Comparison of ENCODE assay signal across 11 mouse cellular contexts in the genomic region with DNA sequence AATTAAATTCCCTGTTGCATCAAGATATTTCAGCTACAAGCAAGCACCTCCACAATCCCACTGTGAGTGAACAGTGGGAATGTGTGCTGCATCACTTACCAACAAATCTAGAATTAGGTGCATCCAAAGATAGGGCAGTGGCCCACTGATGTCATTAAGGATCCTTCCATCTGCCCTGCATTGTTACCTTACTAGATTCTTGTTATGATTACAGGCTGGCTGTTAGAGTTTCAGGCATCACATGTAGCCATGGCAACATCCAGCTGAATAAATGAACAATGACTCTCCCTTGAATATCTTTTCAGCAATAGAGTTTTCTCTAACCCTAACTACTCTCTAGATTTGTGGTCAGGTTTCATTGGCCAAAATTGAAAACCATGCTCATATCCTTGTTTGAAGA.
DNase-seq lines count a peak whose midpoint lies in the region; ATAC-seq and TF ChIP-seq lines count a peak whose summit lies in the region.
"Had no signal": no experiment of that assay in that cellular context is flagged by ENCODE, and none has a peak within 500 bp of the region (broad histone marks: within the 10 kb centered on the region; RNA-seq: fewer than 3 reads in every experiment).

No protein-coding gene starts in this region.

- no peaks in the 10 kb centered on the region for H3K27me3 ChIP-seq in hindbrain, embryonic 12.5 days
- no peaks in the 10 kb centered on the region for H3K27me3 ChIP-seq in midbrain, embryonic 16.5 days (ENCODE audit: control insufficient read depth, insufficient read depth, low read depth, low read length)
- H3K27me3 ChIP-seq in cerebellum, adult 2 months (ENCODE audit: control insufficient read depth, insufficient read depth, low read length) = no peaks in the 10 kb centered on the region
- no peaks in the 10 kb centered on the region for H3K27me3 ChIP-seq in heart, embryonic 11.5 days (ENCODE audit: control insufficient read depth, insufficient read depth, low read length)
- H3K27me3 ChIP-seq: CH12.LX; megakaryocyte, embryonic 14.5 days; stomach, embryonic 15.5 days had no signal

- TF ChIP-seq POLR2A in cerebellum, adult 2 months (IDR thresholded peaks at IDR 0.05; ENCODE audit: borderline replicate concordance, insufficient read depth, low read length) = no peak

- no peak overlapping the region for H3K4me3 ChIP-seq in hindbrain, embryonic 12.5 days
- H3K4me3 ChIP-seq in midbrain, embryonic 16.5 days (ENCODE audit: low read depth, low read length) = no peak overlapping the region
- H3K4me3 ChIP-seq in cerebellum, adult 2 months (replicated peaks; ENCODE audit: insufficient read depth, low read depth, low read length) = no peak overlapping the region
- no peak overlapping the region for H3K4me3 ChIP-seq in heart, embryonic 11.5 days (ENCODE audit: low read depth, low read length)
- H3K4me3 ChIP-seq: megakaryocyte, embryonic 14.5 days; stomach, embryonic 15.5 days had no signal

- H3K27ac ChIP-seq in hindbrain, embryonic 12.5 days = peak overlapping the region; percentile 48
- H3K27ac ChIP-seq in midbrain, embryonic 16.5 days (ENCODE audit: low read length) = peak overlapping the region; percentile 49; the same call in 1 of the 2 replicates
- H3K27ac ChIP-seq in cerebellum, adult 2 months (ENCODE audit: insufficient read depth, low read length) = no peak overlapping the region
- H3K27ac ChIP-seq in heart, embryonic 11.5 days (ENCODE audit: low read depth, low read length) = no peak overlapping the region
- H3K27ac ChIP-seq: stomach, embryonic 15.5 days had no signal

- peak; percentile 62 for ATAC-seq in hindbrain, embryonic 12.5 days (ENCODE audit: low FRiP score)
- peak; percentile 78 for ATAC-seq in midbrain, embryonic 16.5 days
- no peak for ATAC-seq in heart, embryonic 11.5 days (replicated peaks; ENCODE audit: insufficient number of reproducible peaks, low FRiP score, low TSS enrichment)

- no peak overlapping the region for H3K9ac ChIP-seq in hindbrain, embryonic 12.5 days
- no peak overlapping the region; the same call in 1 of the 2 replicates for H3K9ac ChIP-seq in midbrain, embryonic 16.5 days (ENCODE audit: low read depth, low read length)
- no peak overlapping the region for H3K9ac ChIP-seq in heart, embryonic 11.5 days (ENCODE audit: low read depth, low read length)
- H3K9ac ChIP-seq: stomach, embryonic 15.5 days had no signal

- H3K36me3 ChIP-seq in hindbrain, embryonic 12.5 days = no peaks in the 10 kb centered on the region
- H3K36me3 ChIP-seq in midbrain, embryonic 16.5 days (ENCODE audit: control insufficient read depth, insufficient read depth, low read length) = no peaks in the 10 kb centered on the region
- H3K36me3 ChIP-seq in heart, embryonic 11.5 days (ENCODE audit: control insufficient read depth, insufficient read depth, low read length) = no peaks in the 10 kb centered on the region
- H3K36me3 ChIP-seq: stomach, embryonic 15.5 days had no signal

- peak; percentile 5 to 7 for DNase-seq in right cerebral cortex, adult 2 months (ENCODE audit: low spot score in 2 of 2)
- DNase-seq in right cerebral cortex, postnatal 4 days = no peak
- DNase-seq in cerebellum, adult 11 months = no peak
- no peak for DNase-seq in cerebellum, adult 2 months
- DNase-seq: kidney, postnatal 36 days had no signal

- no peak for TF ChIP-seq CTCF in cerebellum, adult 2 months (IDR thresholded peaks at IDR 0.05; ENCODE audit: borderline replicate concordance, insufficient read depth, low read depth, low read length)

- no peak overlapping the region for H3K4me2 ChIP-seq in hindbrain, embryonic 12.5 days (replicated peaks)
- no peak overlapping the region for H3K4me2 ChIP-seq in midbrain, embryonic 16.5 days (ENCODE audit: low read length)
- no peak overlapping the region for H3K4me2 ChIP-seq in heart, embryonic 11.5 days
- H3K4me2 ChIP-seq: stomach, embryonic 15.5 days had no signal

- peaks cover 7% of the 10 kb centered on the region for H3K4me1 ChIP-seq in hindbrain, embryonic 12.5 days
- H3K4me1 ChIP-seq in midbrain, embryonic 16.5 days (ENCODE audit: control insufficient read depth, insufficient read depth, low read length) = peaks cover 8% of the 10 kb centered on the region
- peaks cover 8% of the 10 kb centered on the region for H3K4me1 ChIP-seq in cerebellum, adult 2 months (ENCODE audit: control insufficient read depth, insufficient read depth, low read length)
- H3K4me1 ChIP-seq in heart, embryonic 11.5 days (ENCODE audit: control insufficient read depth, insufficient read depth, low read length) = no peaks in the 10 kb centered on the region
- H3K4me1 ChIP-seq: megakaryocyte, embryonic 14.5 days; stomach, embryonic 15.5 days had no signal

- no peaks in the 10 kb centered on the region for H3K9me3 ChIP-seq in hindbrain, embryonic 12.5 days (replicated peaks)
- H3K9me3 ChIP-seq in midbrain, embryonic 16.5 days (replicated peaks; ENCODE audit: control insufficient read depth, low read length, poor library complexity, severe bottlenecking) = no peaks in the 10 kb centered on the region
- H3K9me3 ChIP-seq in heart, embryonic 11.5 days (replicated peaks; ENCODE audit: control insufficient read depth, low read length) = no peaks in the 10 kb centered on the region
- H3K9me3 ChIP-seq: stomach, embryonic 15.5 days had no signal

Comparison
In these comparisons a context has a peak if more than half of its experiments do, and no peak if none do; other contexts are left out.
1. DNase-seq: peak in right cerebral cortex, adult 2 months (2 of 2); none in right cerebral cortex, postnatal 4 days (single experiment), cerebellum, adult 11 months (single experiment) and cerebellum, adult 2 months (0 of 2).
2. H3K27ac ChIP-seq: peak in hindbrain, embryonic 12.5 days (single experiment) and midbrain, embryonic 16.5 days (single experiment); none in cerebellum, adult 2 months (single experiment) and heart, embryonic 11.5 days (single experiment).